Mouse (Mus musculus) testis, adult 2 months (tissue): Measurements from ENCODE around the gene Tmem170.

Experiments
- CTCF ChIP-seq: fragments of 200-500 bp; IDR thresholded peaks from 2 replicates; pipeline ENCODE4 v1.5.1; 2012; ENCODE audit warnings: low read depth, mild to moderate bottlenecking, inconsistent platforms, low read length, moderate library complexity; ENCODE audit not compliant: control insufficient read depth, insufficient read depth, insufficient replicate concordance
- POLR2A ChIP-seq: fragments of 200-500 bp; IDR thresholded peaks from 2 replicates; pipeline ENCODE4 v1.6.1; 2012; ENCODE audit warnings: low read depth, mild to moderate bottlenecking, inconsistent platforms, low read length, moderate library complexity; ENCODE audit not compliant: control insufficient read depth

DNA sequence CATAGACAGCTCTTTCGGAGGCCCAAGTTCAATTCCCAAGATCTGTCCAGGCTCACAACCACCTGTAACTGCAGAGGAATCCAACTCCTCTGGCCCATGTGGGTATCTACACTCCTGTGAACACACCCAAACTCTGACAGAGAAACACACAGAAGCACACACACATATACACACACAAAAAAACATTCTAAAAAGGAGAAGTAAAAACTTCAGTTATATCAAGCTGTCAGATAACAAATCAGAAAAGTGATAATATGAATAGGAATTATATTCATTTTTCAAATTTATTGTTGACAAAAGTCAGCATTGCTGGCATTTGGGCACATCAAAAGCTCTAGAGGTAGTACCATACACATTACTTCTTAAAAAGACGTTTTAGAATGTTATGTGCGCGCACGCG is 29.8 kb downstream of the Tmem170 start:
- TF ChIP-seq CTCF (no peak), POLR2A (no peak)
